16 mouse cellular contexts compared by ENCODE assay signal in the genomic region with DNA sequence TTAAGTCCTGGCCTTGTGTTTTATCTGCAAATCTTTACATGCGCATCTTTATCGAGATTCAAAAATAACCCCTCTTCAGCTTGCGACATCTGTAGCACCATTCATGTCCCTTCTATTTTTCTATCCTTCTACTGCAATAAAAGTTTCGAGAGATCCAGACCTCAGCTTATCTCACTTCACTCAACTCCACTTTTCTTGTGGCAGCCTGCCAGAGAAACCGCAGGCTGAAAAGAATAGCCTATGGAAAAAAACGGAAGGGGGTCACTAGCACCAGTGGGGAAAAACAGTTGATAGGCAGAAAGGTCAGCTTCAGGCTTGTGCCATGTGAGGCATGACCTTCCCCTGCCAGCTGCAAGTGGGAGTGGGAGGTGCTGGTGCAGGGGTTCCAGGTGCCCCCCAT. TPM values are rescaled to one million over a fixed set of nuclear protein-coding genes. Genes with fewer than 3 reads are reported as not detected.
DNase-seq lines count a peak whose midpoint lies in the region; ATAC-seq and TF ChIP-seq lines count a peak whose summit lies in the region.
"Had no signal": no experiment of that assay in that cellular context is flagged by ENCODE, and none has a peak within 500 bp of the region (broad histone marks: within the 10 kb centered on the region; RNA-seq: fewer than 3 reads in every experiment).

No protein-coding gene starts in this region.

- H3K9ac ChIP-seq in forebrain, embryonic 14.5 days (ENCODE audit: low read length) = no peak overlapping the region
- H3K9ac ChIP-seq in forebrain, embryonic 13.5 days = no peak overlapping the region
- no peak overlapping the region for H3K9ac ChIP-seq in MEL (ENCODE audit: control insufficient read depth, low read depth, low read length, poor library complexity, severe bottlenecking)
- no peak overlapping the region for H3K9ac ChIP-seq in lung, postnatal 0 days (replicated peaks; ENCODE audit: low read depth)
- H3K9ac ChIP-seq: hindbrain, embryonic 14.5 days had no signal

- no peak for TF ChIP-seq POLR2A in MEL (IDR thresholded peaks at IDR 0.05; ENCODE audit: control insufficient read depth in 1 of 2, insufficient read depth in 1 of 2, low read depth in 1 of 2, low read length in 2 of 2, poor library complexity in 1 of 2)

- peak; percentile 46 for DNase-seq in forebrain, embryonic 14.5 days (ENCODE audit: low spot score)
- DNase-seq in kidney, postnatal 10 days = peak; percentile 17
- DNase-seq in kidney, postnatal 14 days = no peak
- DNase-seq in MEL (ENCODE audit: low read depth, low spot score) = peak; percentile 6
- DNase-seq in lung, postnatal 0 days (ENCODE audit: low spot score) = peak; percentile 40
- no peak for DNase-seq in gastrocnemius, postnatal 10 days
- no peak for DNase-seq in frontal cortex, postnatal 14 days (ENCODE audit: low spot score in 2 of 2)
- DNase-seq: adrenal gland, adult 8-10 months; B cell, adult 2 months; cerebellum, adult 9-11 months; gastrocnemius, adult 2 months; kidney, adult 11 months; thymus, adult 18-20 months had no signal

- no peak for ATAC-seq in forebrain, embryonic 14.5 days
- ATAC-seq in forebrain, embryonic 13.5 days = no peak
- no peak for ATAC-seq in lung, postnatal 0 days

- peaks cover 16% of the 10 kb centered on the region for H3K4me1 ChIP-seq in forebrain, embryonic 14.5 days (ENCODE audit: control insufficient read depth, insufficient read depth, low read length)
- peaks cover 54% of the 10 kb centered on the region for H3K4me1 ChIP-seq in forebrain, embryonic 13.5 days
- no peaks in the 10 kb centered on the region for H3K4me1 ChIP-seq in MEL (ENCODE audit: control insufficient read depth in 1 of 2, insufficient read depth in 2 of 2, low read length in 2 of 2)
- peaks cover 3% of the 10 kb centered on the region; the same call in 1 of the 2 replicates for H3K4me1 ChIP-seq in lung, postnatal 0 days (ENCODE audit: insufficient read depth, low read depth, low read length)

- no peaks in the 10 kb centered on the region for H3K79me2 ChIP-seq in MEL (ENCODE audit: control insufficient read depth, insufficient read depth, low read length, poor library complexity)

- 33% methylated on average over 6 of the region's 6 CpGs for WGBS in forebrain, embryonic 14.5 days
- WGBS in forebrain, embryonic 13.5 days = 33% methylated on average over 6 of the region's 6 CpGs
- WGBS in lung, postnatal 0 days = 17% methylated on average over 6 of the region's 6 CpGs

- no peaks in the 10 kb centered on the region for H3K27me3 ChIP-seq in forebrain, embryonic 14.5 days (replicated peaks; ENCODE audit: control insufficient read depth, insufficient read depth, low read length)
- H3K27me3 ChIP-seq in forebrain, embryonic 13.5 days = no peaks in the 10 kb centered on the region
- H3K27me3 ChIP-seq in MEL (ENCODE audit: control insufficient read depth in 1 of 2, insufficient read depth in 2 of 2, low read length in 2 of 2) = no peaks in the 10 kb centered on the region
- H3K27me3 ChIP-seq in lung, postnatal 0 days (replicated peaks; ENCODE audit: insufficient read depth, low read length) = no peaks in the 10 kb centered on the region

- no peak overlapping the region for H3K4me3 ChIP-seq in forebrain, embryonic 14.5 days (ENCODE audit: low read depth, low read length)
- no peak overlapping the region for H3K4me3 ChIP-seq in forebrain, embryonic 13.5 days
- H3K4me3 ChIP-seq in MEL (ENCODE audit: control insufficient read depth in 1 of 2, insufficient read depth in 1 of 2, low read depth in 2 of 2, low read length in 2 of 2) = no peak overlapping the region
- no peak overlapping the region for H3K4me3 ChIP-seq in lung, postnatal 0 days (ENCODE audit: low read depth, low read length)
- H3K4me3 ChIP-seq: gastrocnemius, adult 2 months; midbrain, embryonic 10.5 days had no signal

- no peak for TF ChIP-seq CTCF in MEL (IDR thresholded peaks at IDR 0.05 in 2 of 3, conservative IDR thresholded peaks at IDR 0.05 in 1 of 3; ENCODE audit: control insufficient read depth in 1 of 3, insufficient read depth in 1 of 3, low read depth in 2 of 3, low read length in 3 of 3, poor library complexity in 1 of 3, severe bottlenecking in 1 of 3)
- no peak for TF ChIP-seq CTCF in lung, postnatal 0 days (IDR thresholded peaks at IDR 0.05)

- H3K4me2 ChIP-seq in forebrain, embryonic 14.5 days (ENCODE audit: low read length) = no peak overlapping the region
- H3K4me2 ChIP-seq in forebrain, embryonic 13.5 days = no peak overlapping the region
- no peak overlapping the region for H3K4me2 ChIP-seq in lung, postnatal 0 days (replicated peaks; ENCODE audit: low read depth, low read length)
- H3K4me2 ChIP-seq: hindbrain, embryonic 14.5 days had no signal

- H3K9me3 ChIP-seq in forebrain, embryonic 14.5 days (replicated peaks; ENCODE audit: control insufficient read depth, low read length) = no peaks in the 10 kb centered on the region
- H3K9me3 ChIP-seq in forebrain, embryonic 13.5 days (replicated peaks) = no peaks in the 10 kb centered on the region
- H3K9me3 ChIP-seq in MEL (replicated peaks; ENCODE audit: insufficient read depth, low read length) = no peaks in the 10 kb centered on the region
- H3K9me3 ChIP-seq in lung, postnatal 0 days (ENCODE audit: low read length) = no peaks in the 10 kb centered on the region
- H3K9me3 ChIP-seq: midbrain, embryonic 10.5 days had no signal

- TF ChIP-seq RAD21 in MEL (IDR thresholded peaks at IDR 0.05; ENCODE audit: low read depth, low read length) = no peak

- H3K27ac ChIP-seq in forebrain, embryonic 14.5 days (ENCODE audit: low read depth, low read length) = no peak overlapping the region
- no peak overlapping the region for H3K27ac ChIP-seq in forebrain, embryonic 13.5 days
- H3K27ac ChIP-seq in MEL (ENCODE audit: control insufficient read depth, low read depth, low read length) = no peak overlapping the region
- H3K27ac ChIP-seq in lung, postnatal 0 days (ENCODE audit: low read length) = no peak overlapping the region
- H3K27ac ChIP-seq: gastrocnemius, adult 2 months; hindbrain, embryonic 14.5 days; midbrain, embryonic 10.5 days had no signal

- TF ChIP-seq EP300 in MEL (IDR thresholded peaks at IDR 0.05; ENCODE audit: low read depth in 1 of 2, low read length in 2 of 2) = no peak
- TF ChIP-seq EP300 in lung, postnatal 0 days (IDR thresholded peaks at IDR 0.05) = no peak

- H3K36me3 ChIP-seq in forebrain, embryonic 14.5 days (ENCODE audit: control insufficient read depth, insufficient read depth, low read length) = no peaks in the 10 kb centered on the region
- H3K36me3 ChIP-seq in forebrain, embryonic 13.5 days (ENCODE audit: poor library complexity, severe bottlenecking) = no peaks in the 10 kb centered on the region
- no peaks in the 10 kb centered on the region for H3K36me3 ChIP-seq in MEL (ENCODE audit: control insufficient read depth in 1 of 2, insufficient read depth in 2 of 2, low read length in 2 of 2)
- H3K36me3 ChIP-seq in lung, postnatal 0 days (ENCODE audit: insufficient read depth, low read length) = no peaks in the 10 kb centered on the region
- H3K36me3 ChIP-seq: midbrain, embryonic 10.5 days had no signal

TF ChIP-seq in MEL, 35 proteins besides CTCF, POLR2A, EP300 and RAD21:
- no peak for TF ChIP-seq ELF1 (IDR thresholded peaks at IDR 0.05; ENCODE audit: low read depth, low read length)

RNA-seq across cellular contexts. Expression of a gene that starts 21.6 kb away (rescaled TPM):
- polyA plus RNA-seq in forebrain, embryonic 14.5 days (2014; fragmentation: Nextera tagmentation; extraction: Ambion mirVana) = 8.5 and 9.4 TPM in 2 replicates
- 31.6 and 31.7 TPM in 2 replicates for polyA plus RNA-seq in forebrain, embryonic 13.5 days (2015; fragmentation: Nextera tagmentation; extraction: Ambion mirVana)
- not detected in 2 replicates for total RNA-seq in MEL (2012; rRNA removed)
- polyA plus RNA-seq in MEL (2012; ENCODE audit: insufficient read depth in 1 of 2, insufficient read length in 2 of 2, low read depth in 1 of 2, low replicate concordance in 2 of 2, missing spikeins in 1 of 2) = not detected
- polyA plus RNA-seq in lung, postnatal 0 days (2015; fragmentation: Nextera tagmentation; extraction: Ambion mirVana) = 5.1 and 5.4 TPM in 2 replicates
- 10 to 100 TPM in 1 of 2 experiments, 1 to 10 TPM in 1; 9.7 to 16.3 TPM for total RNA-seq in gastrocnemius, postnatal 10 days (2021)

Comparison
In these comparisons a context has a peak if more than half of its experiments do, and no peak if none do; other contexts are left out.
1. DNase-seq: peak in forebrain, embryonic 14.5 days (single experiment), kidney, postnatal 10 days (single experiment), MEL (single experiment) and lung, postnatal 0 days (single experiment); none in kidney, postnatal 14 days (single experiment), gastrocnemius, postnatal 10 days (single experiment) and frontal cortex, postnatal 14 days (0 of 2).